In genomic region chr7:35802906-35803595, GRCm38 (mm10) we compare ENCODE assay signal across 8 mouse cellular contexts. TPM values are rescaled to one million over a fixed set of nuclear protein-coding genes. Genes with fewer than 3 reads are reported as not detected.
DNase-seq lines count a peak whose midpoint lies in the region; ATAC-seq lines count a peak whose summit lies in the region.

Gene Zfp507, minus strand, starts transcription at chr7:35803003.

- WGBS in hindbrain, embryonic 14.5 days: 21% methylated on average over 26 of the region's 26 CpGs

- ATAC-seq in hindbrain, embryonic 14.5 days (ENCODE audit: low FRiP score): peak; percentile 94

- H3K27ac ChIP-seq in hindbrain, embryonic 14.5 days: peak within 1 kb of the TSS; percentile 88

- H3K9me3 ChIP-seq in hindbrain, embryonic 14.5 days (ENCODE audit: control insufficient read depth, low read length): no peaks in the 10 kb centered on the region

- peak within 1 kb of the TSS; percentile 85 for H3K4me3 ChIP-seq in hindbrain, embryonic 14.5 days (replicated peaks; ENCODE audit: low read length)

- peak; percentile 58 for DNase-seq in WW6 (ENCODE audit: low read depth, low spot score)
- DNase-seq in cerebellum, postnatal 36 days: peak; percentile 86 to 88
- peak; percentile 75 to 86 for DNase-seq in frontal cortex, postnatal 25 days (ENCODE audit: low spot score in 2 of 2)
- DNase-seq in hindbrain, embryonic 14.5 days (ENCODE audit: low spot score): peak; percentile 92
- peak; percentile 88 to 92 for DNase-seq in layer of hippocampus, postnatal 25 days (ENCODE audit: extremely low spot score in 1 of 2, low spot score in 1 of 2)
- peak; percentile 89 for DNase-seq in lung, postnatal 14 days
- peak; percentile 94 for DNase-seq in retina, embryonic 14.5 days (ENCODE audit: low spot score)
- peak; percentile 93 for DNase-seq in thymus, postnatal 4 days

- H3K36me3 ChIP-seq in hindbrain, embryonic 14.5 days (replicated peaks; ENCODE audit: control insufficient read depth, insufficient read depth): peaks cover 29% of the 10 kb centered on the region

- H3K4me2 ChIP-seq in hindbrain, embryonic 14.5 days (replicated peaks): peak within 1 kb of the TSS; percentile 59

- peaks cover 12% of the 10 kb centered on the region for H3K4me1 ChIP-seq in hindbrain, embryonic 14.5 days (replicated peaks; ENCODE audit: control insufficient read depth, insufficient read depth, low read length)

- H3K27me3 ChIP-seq in hindbrain, embryonic 14.5 days (ENCODE audit: control insufficient read depth, insufficient read depth, low read length): no peaks in the 10 kb centered on the region

- H3K9ac ChIP-seq in hindbrain, embryonic 14.5 days: peak within 1 kb of the TSS; percentile 95

RNA-seq across cellular contexts. Expression of gene Zfp507, which starts in this region (rescaled TPM):
- 14.0 and 16.0 TPM in 2 replicates for polyA plus RNA-seq in hindbrain, embryonic 14.5 days (2014; fragmentation: Nextera tagmentation; extraction: Ambion mirVana)
- total RNA-seq in layer of hippocampus, postnatal 25 days (2021): 10 to 100 TPM; 30.7 to 31.3 TPM

Comparison
In these comparisons a context has a peak if more than half of its experiments do, and no peak if none do; other contexts are left out.
1. Peak in every context shown above with its lines: DNase-seq, ATAC-seq, H3K4me3 ChIP-seq and H3K27ac ChIP-seq.